Mouse (Mus musculus): ENCODE data around the gene Hsd11b2. TPM values are rescaled to one million over a fixed set of nuclear protein-coding genes. Genes with fewer than 3 reads are reported as not detected.

Gene Hsd11b2
- 39.3 and 39.9 TPM in 2 replicates for polyA plus RNA-seq (2015; fragmentation: Nextera tagmentation; extraction: Ambion mirVana)

- Histone ChIP-seq H3K4me3 (ENCODE audit: low read length) (peak within 1 kb of the TSS; percentile 69), H3K9ac (replicated peaks; ENCODE audit: low read length) (peak within 1 kb of the TSS; percentile 81), H3K27ac (ENCODE audit: low read length) (peak within 1 kb of the TSS; percentile 87), H3K36me3 (ENCODE audit: insufficient read depth, low read length) (0 out of 2 replicates have a peak, but pooled peaks cover 1% of the 10 kb centered on the region), H3K4me1 (ENCODE audit: insufficient read depth, low read length) (peaks cover 74% of the 10 kb centered on the region), H3K4me2 (replicated peaks; ENCODE audit: low read depth, low read length) (peak within 1 kb of the TSS; percentile 97), H3K27me3 (ENCODE audit: insufficient read depth, low read length) (no peaks in the 10 kb centered on the region), H3K9me3 (ENCODE audit: low read length) (no peaks in the 10 kb centered on the region)
- under 1% methylated on average over 67 of the region's 68 CpGs for WGBS
- ATAC-seq (ENCODE audit: low FRiP score, low TSS enrichment) = peak; percentile 62
Observed at GRCm38 (mm10) chr8:105518436-105519313, at the start of gene Hsd11b2. Hsd11b2 (plus strand) TSS chr8:105518755.

- Histone ChIP-seq H3K4me3 (ENCODE audit: low read length) (no peak overlapping the region), H3K4me2 (replicated peaks; ENCODE audit: low read depth, low read length) (no peak overlapping the region), H3K27ac (ENCODE audit: low read length) (no peak overlapping the region), H3K4me1 (ENCODE audit: insufficient read depth, low read length) (peaks cover 19% of the 10 kb centered on the region), H3K27me3 (ENCODE audit: insufficient read depth, low read length) (no peaks in the 10 kb centered on the region), H3K36me3 (ENCODE audit: insufficient read depth, low read length) (no peaks in the 10 kb centered on the region), H3K9ac (replicated peaks; ENCODE audit: low read length) (no peak overlapping the region), H3K9me3 (ENCODE audit: low read length) (no peaks in the 10 kb centered on the region)
- WGBS = 57% methylated on average over 6 of the region's 6 CpGs
- ATAC-seq (ENCODE audit: low FRiP score, low TSS enrichment) = no peak
Observed at GRCm38 (mm10) chr8:105469041-105469695, 49.4 kb upstream of the Hsd11b2 start.

- 88% methylated on average over 5 of the region's 5 CpGs for WGBS
Observed at GRCm38 (mm10) chr8:105469816-105470215, 48.7 kb upstream of the Hsd11b2 start.

GRCm38 (mm10) chr8:105470262-105470661 is 48.3 kb upstream of the Hsd11b2 start:
- Histone ChIP-seq H3K27ac (ENCODE audit: low read length) (no peak overlapping the region), H3K27me3 (ENCODE audit: insufficient read depth, low read length) (no peaks in the 10 kb centered on the region), H3K9me3 (ENCODE audit: low read length) (no peaks in the 10 kb centered on the region), H3K36me3 (ENCODE audit: insufficient read depth, low read length) (no peaks in the 10 kb centered on the region; the same call in 1 of the 2 replicates), H3K4me2 (replicated peaks; ENCODE audit: low read depth, low read length) (no peak overlapping the region), H3K4me1 (ENCODE audit: insufficient read depth, low read length) (peaks cover 30% of the 10 kb centered on the region), H3K9ac (replicated peaks; ENCODE audit: low read length) (no peak overlapping the region), H3K4me3 (ENCODE audit: low read length) (no peak overlapping the region)
- no peak for ATAC-seq (ENCODE audit: low FRiP score, low TSS enrichment)
- 78% methylated on average over 5 of the region's 5 CpGs for WGBS

More at GRCm38 (mm10) chr8:105469816-105470215, 48.7 kb upstream of the Hsd11b2 start:
- Histone ChIP-seq H3K4me3 (ENCODE audit: low read length) (no peak overlapping the region), H3K27me3 (ENCODE audit: insufficient read depth, low read length) (no peaks in the 10 kb centered on the region), H3K4me2 (replicated peaks; ENCODE audit: low read depth, low read length) (no peak overlapping the region), H3K27ac (ENCODE audit: low read length) (no peak overlapping the region), H3K9me3 (ENCODE audit: low read length) (no peaks in the 10 kb centered on the region), H3K36me3 (ENCODE audit: insufficient read depth, low read length) (no peaks in the 10 kb centered on the region; the same call in 1 of the 2 replicates), H3K4me1 (ENCODE audit: insufficient read depth, low read length) (peaks cover 25% of the 10 kb centered on the region), H3K9ac (replicated peaks; ENCODE audit: low read length) (no peak overlapping the region)
- no peak for ATAC-seq (ENCODE audit: low FRiP score, low TSS enrichment)

GRCm38 (mm10) chr8:105470681-105471313 is 47.8 kb upstream of the Hsd11b2 start:
- ATAC-seq (ENCODE audit: low FRiP score, low TSS enrichment) = peak; percentile 69
- Histone ChIP-seq H3K9me3 (ENCODE audit: low read length) (no peaks in the 10 kb centered on the region), H3K36me3 (ENCODE audit: insufficient read depth, low read length) (no peaks in the 10 kb centered on the region; the same call in 1 of the 2 replicates), H3K27me3 (ENCODE audit: insufficient read depth, low read length) (no peaks in the 10 kb centered on the region), H3K4me3 (ENCODE audit: low read length) (peak overlapping the region; percentile 33), H3K27ac (ENCODE audit: low read length) (peak overlapping the region; percentile 37; the same call in 1 of the 2 replicates), H3K9ac (replicated peaks; ENCODE audit: low read length) (peak overlapping the region; percentile 8; the same call in 1 of the 2 replicates), H3K4me1 (ENCODE audit: insufficient read depth, low read length) (peaks cover 30% of the 10 kb centered on the region), H3K4me2 (replicated peaks; ENCODE audit: low read depth, low read length) (peak overlapping the region; percentile 63)
- WGBS = 18% methylated on average over 11 of the region's 11 CpGs

- Histone ChIP-seq H3K36me3 (ENCODE audit: insufficient read depth, low read length) (no peaks in the 10 kb centered on the region; the same call in 1 of the 2 replicates), H3K4me2 (replicated peaks; ENCODE audit: low read depth, low read length) (peak within 1 kb of the TSS; percentile 63), H3K4me1 (ENCODE audit: insufficient read depth, low read length) (peaks cover 33% of the 10 kb centered on the region), H3K9me3 (ENCODE audit: low read length) (no peaks in the 10 kb centered on the region), H3K27ac (ENCODE audit: low read length) (peak within 1 kb of the TSS; percentile 37; the same call in 1 of the 2 replicates), H3K4me3 (ENCODE audit: low read length) (peak within 1 kb of the TSS; percentile 33), H3K27me3 (ENCODE audit: insufficient read depth, low read length) (no peaks in the 10 kb centered on the region), H3K9ac (replicated peaks; ENCODE audit: low read length) (peak within 1 kb of the TSS; percentile 28; the same call in 1 of the 2 replicates)
- peak; percentile 96 for ATAC-seq (ENCODE audit: low FRiP score, low TSS enrichment)
- WGBS = 7% methylated on average over 25 of the region's 25 CpGs
Observed at GRCm38 (mm10) chr8:105471314-105472015, 47.1 kb upstream of the Hsd11b2 start, which contains the start of gene Tppp3. Tppp3 (minus strand) TSS chr8:105471526.

- H3K36me3 ChIP-seq (ENCODE audit: insufficient read depth, low read length) = no peaks in the 10 kb centered on the region; the same call in 1 of the 2 replicates
- H3K27me3 ChIP-seq (ENCODE audit: insufficient read depth, low read length) = no peaks in the 10 kb centered on the region
- no peak overlapping the region for H3K4me2 ChIP-seq (replicated peaks; ENCODE audit: low read depth, low read length)
- no peak overlapping the region for H3K9ac ChIP-seq (replicated peaks; ENCODE audit: low read length)
- H3K9me3 ChIP-seq (ENCODE audit: low read length) = no peaks in the 10 kb centered on the region
- WGBS = 50% methylated on average over 23 of the region's 23 CpGs
- H3K4me1 ChIP-seq (ENCODE audit: insufficient read depth, low read length) = peaks cover 41% of the 10 kb centered on the region
- no peak overlapping the region for H3K27ac ChIP-seq (ENCODE audit: low read length)
- H3K4me3 ChIP-seq (ENCODE audit: low read length) = no peak overlapping the region
- ATAC-seq (ENCODE audit: low FRiP score, low TSS enrichment) = no peak
Observed at GRCm38 (mm10) chr8:105472414-105472932, 46.1 kb upstream of the Hsd11b2 start.

GRCm38 (mm10) chr8:105472983-105473382 is 45.6 kb upstream of the Hsd11b2 start:
- WGBS = 73% methylated on average over 9 of the region's 9 CpGs
- Histone ChIP-seq H3K4me3 (ENCODE audit: low read length) (no peak overlapping the region), H3K27ac (ENCODE audit: low read length) (no peak overlapping the region), H3K9ac (replicated peaks; ENCODE audit: low read length) (no peak overlapping the region), H3K4me2 (replicated peaks; ENCODE audit: low read depth, low read length) (no peak overlapping the region), H3K9me3 (ENCODE audit: low read length) (no peaks in the 10 kb centered on the region), H3K36me3 (ENCODE audit: insufficient read depth, low read length) (no peaks in the 10 kb centered on the region; the same call in 1 of the 2 replicates), H3K27me3 (ENCODE audit: insufficient read depth, low read length) (no peaks in the 10 kb centered on the region), H3K4me1 (ENCODE audit: insufficient read depth, low read length) (peaks cover 41% of the 10 kb centered on the region)
- no peak for ATAC-seq (ENCODE audit: low FRiP score, low TSS enrichment)
